Mouse (Mus musculus) MEL (cell line): Measurements from ENCODE around the gene Arhgap42.

Experiments used
- CHD2 ChIP-seq: IDR thresholded peaks from 2 replicates; pipeline ENCODE4 v1.6.1; 2011; ENCODE audit warnings: low read length, improper control_type of control experiment
- CTCF ChIP-seq, 3 experiments: IDR thresholded peaks in 2 of 3; conservative IDR thresholded peaks in 1 of 3; 2 replicates each; pipeline ENCODE4 v1.5.1; 2011 to 2012; ENCODE audit warnings: low read length in 3 of 3, low read depth in 2 of 3, mild to moderate bottlenecking in 2 of 3, improper control_type of control experiment in 1 of 3, inconsistent platforms in 1 of 3, mixed read lengths in 1 of 3, moderate library complexity in 1 of 3; ENCODE audit not compliant: control insufficient read depth in 1 of 3, insufficient read depth in 1 of 3, poor library complexity in 1 of 3, severe bottlenecking in 1 of 3
- E2F4 ChIP-seq: IDR thresholded peaks from 2 replicates; pipeline ENCODE4 v1.6.1; 2011; ENCODE audit warnings: low read depth, low read length, improper control_type of control experiment, borderline replicate concordance
- GABPA ChIP-seq: IDR thresholded peaks from 2 replicates; pipeline ENCODE4 v1.6.1; 2012; ENCODE audit warnings: low read depth, mild to moderate bottlenecking, inconsistent platforms, low read length, improper control_type of control experiment, moderate library complexity
- HCFC1 ChIP-seq: IDR thresholded peaks from 2 replicates; pipeline ENCODE4 v1.6.1; 2012; ENCODE audit warnings: low read depth, mild to moderate bottlenecking, inconsistent platforms, low read length, improper control_type of control experiment, moderate library complexity
- KAT2A ChIP-seq: conservative IDR thresholded peaks from 2 replicates; pipeline ENCODE4 v1.6.1; 2012; ENCODE audit warnings: low read depth, low read length, improper control_type of control experiment, inconsistent platforms
- POLR2A ChIP-seq, 2 experiments: IDR thresholded peaks; 2 replicates each; pipeline ENCODE4 v1.6.1; 2011 to 2012; ENCODE audit warnings: low read length in 2 of 2, mild to moderate bottlenecking in 2 of 2, control low read depth in 1 of 2, improper control_type of control experiment in 1 of 2, low read depth in 1 of 2, moderate library complexity in 1 of 2; ENCODE audit not compliant: control insufficient read depth in 1 of 2, insufficient read depth in 1 of 2, poor library complexity in 1 of 2
- ZC3H11A ChIP-seq: IDR thresholded peaks from 2 replicates; pipeline ENCODE4 v1.6.1; 2012; ENCODE audit warnings: low read depth, mild to moderate bottlenecking, inconsistent platforms, low read length, improper control_type of control experiment
- ZNF384 ChIP-seq: IDR thresholded peaks from 2 replicates; pipeline ENCODE4 v1.6.1; 2012; ENCODE audit warnings: low read depth, mild to moderate bottlenecking, inconsistent platforms, low read length, improper control_type of control experiment

DNA sequence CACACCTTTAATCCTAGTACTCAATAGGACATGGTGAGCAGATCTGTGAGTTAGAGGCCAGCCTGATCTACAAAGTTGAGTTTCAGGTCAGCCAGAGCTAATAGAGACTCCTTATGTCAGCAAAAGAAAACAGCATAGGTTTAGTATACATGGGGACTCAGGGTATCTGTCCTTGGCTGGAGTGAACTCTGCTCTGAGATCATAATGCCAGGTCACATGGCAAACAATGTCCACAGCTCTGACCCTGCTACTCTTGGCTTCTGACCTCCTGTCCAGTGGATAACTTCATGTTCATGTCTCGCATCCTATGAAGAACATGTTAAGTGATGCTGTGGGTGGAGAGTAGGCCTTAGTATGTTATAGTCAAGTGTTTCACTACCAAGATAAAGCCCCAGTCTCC lies 48.1 kb downstream of the Arhgap42 start:
- TF ChIP-seq KAT2A (no peak), ZNF384 (no peak), CTCF (IDR thresholded peaks at IDR 0.05 in 2 of 3, conservative IDR thresholded peaks at IDR 0.05 in 1 of 3; ENCODE audit: control insufficient read depth in 1 of 3, insufficient read depth in 1 of 3, low read depth in 2 of 3, low read length in 3 of 3, poor library complexity in 1 of 3, severe bottlenecking in 1 of 3) (no peak), E2F4 (no peak), POLR2A (IDR thresholded peaks at IDR 0.05; ENCODE audit: control insufficient read depth in 1 of 2, insufficient read depth in 1 of 2, low read depth in 1 of 2, low read length in 2 of 2, poor library complexity in 1 of 2) (no peak), GABPA (no peak), CHD2 (no peak), ZC3H11A (no peak), HCFC1 (no peak)
